Mouse (Mus musculus) left cerebral cortex, adult 9 months (tissue): Measurements from ENCODE around the gene Ppp1r2.
"Not testable (repeated sequence)": the region's sequence is repeated elsewhere in the genome, so short reads cannot be mapped to it uniquely, and the experiment has no call there.

ENCODE experiments used
- DNase-seq, 2 experiments: peaks; one replicate each; pipeline ENCODE4 v3.0.0; 2022; ENCODE audit warnings: low spot score in 2 of 2

Ppp1r2 gene

GRCm38 (mm10) chr16:31274674-31275460 is at the start of gene Ppp1r2:
Gene Ppp1r2, minus strand, starts transcription at chr16:31275277.
- DNase-seq = peak in 1 of 2 experiments; percentile 82

GRCm38 (mm10) chr16:31321501-31321900 is 46.4 kb upstream of the Ppp1r2 start:
- DNase-seq = no peak

- DNase-seq = no peak
These were observed 45.9 kb upstream of the Ppp1r2 start for GRCm38 (mm10) chr16:31320954-31321353.

GRCm38 (mm10) chr16:31319723-31320122 is 44.6 kb upstream of the Ppp1r2 start:
- not testable (repeated sequence) for DNase-seq

GRCm38 (mm10) chr16:31319316-31319715 is 44.2 kb upstream of the Ppp1r2 start:
- no peak for DNase-seq

- no peak for DNase-seq
These were observed 43.3 kb upstream of the Ppp1r2 start for GRCm38 (mm10) chr16:31318418-31318817.

- DNase-seq = peak in 1 of 2 experiments; percentile 18
These were observed 41.4 kb upstream of the Ppp1r2 start for GRCm38 (mm10) chr16:31316246-31317143.

- peak in 1 of 2 experiments; percentile 20 for DNase-seq
These were observed 40.2 kb upstream of the Ppp1r2 start for GRCm38 (mm10) chr16:31315294-31315693.

- DNase-seq = peak in 1 of 2 experiments; percentile 42
These were observed 39.6 kb upstream of the Ppp1r2 start, which contains the start of gene Apod for GRCm38 (mm10) chr16:31314497-31315233. Gene Apod, minus strand, starts transcription at chr16:31314808.

GRCm38 (mm10) chr16:31313611-31314010 is 38.5 kb upstream of the Ppp1r2 start:
- DNase-seq = no peak

- DNase-seq = peak in 1 of 2 experiments; percentile 50
These were observed 37.2 kb upstream of the Ppp1r2 start for GRCm38 (mm10) chr16:31312296-31312695.

- DNase-seq = no peak
These were observed 30.3 kb upstream of the Ppp1r2 start for GRCm38 (mm10) chr16:31305199-31305919.

- no peak for DNase-seq
These were observed 28.2 kb upstream of the Ppp1r2 start for GRCm38 (mm10) chr16:31303276-31303675.

GRCm38 (mm10) chr16:31300883-31301532 is 25.9 kb upstream of the Ppp1r2 start:
- no peak for DNase-seq

- no peak for DNase-seq
These were observed 25.4 kb upstream of the Ppp1r2 start for GRCm38 (mm10) chr16:31300467-31300866.

GRCm38 (mm10) chr16:31299960-31300353 is 24.9 kb upstream of the Ppp1r2 start:
- DNase-seq = no peak

GRCm38 (mm10) chr16:31299164-31299959 is 24.3 kb upstream of the Ppp1r2 start:
- DNase-seq = no peak

- no peak for DNase-seq
These were observed 22.0 kb upstream of the Ppp1r2 start for GRCm38 (mm10) chr16:31297113-31297512.

- no peak for DNase-seq
These were observed 18.7 kb upstream of the Ppp1r2 start for GRCm38 (mm10) chr16:31293761-31294160.
